17 mouse cellular contexts compared by ENCODE assay signal in genomic region chr12:29868781-29869180, GRCm38 (mm10).
A peak's percentile ranks its signal among the peaks of the same experiment; 100 is the strongest.
DNase-seq lines count a peak whose midpoint lies in the region; ATAC-seq and TF ChIP-seq lines count a peak whose summit lies in the region.
"Had no signal": no experiment of that assay in that cellular context is flagged by ENCODE, and none has a peak within 500 bp of the region (broad histone marks: within the 10 kb centered on the region; RNA-seq: fewer than 3 reads in every experiment).

No protein-coding gene starts in this region.

- TF ChIP-seq CTCF in olfactory bulb, adult 2 months (IDR thresholded peaks at IDR 0.05; ENCODE audit: insufficient read depth, low read depth, low read length), result no peak
- TF ChIP-seq CTCF in stomach, postnatal 0 days (IDR thresholded peaks at IDR 0.05; ENCODE audit: low read depth), result no peak

- 86% methylated on average over 9 of the region's 9 CpGs for WGBS in neural tube, embryonic 15.5 days
- 74% methylated on average over 9 of the region's 9 CpGs for WGBS in olfactory bulb, adult 2 months
- 85% methylated on average over 9 of the region's 9 CpGs for WGBS in stomach, postnatal 0 days

- H3K27me3 ChIP-seq in neural tube, embryonic 15.5 days (replicated peaks), result no peaks in the 10 kb centered on the region
- no peaks in the 10 kb centered on the region for H3K27me3 ChIP-seq in stomach, postnatal 0 days (ENCODE audit: control insufficient read depth, insufficient read depth, low read length)
- H3K27me3 ChIP-seq: embryonic facial prominence, embryonic 13.5 days had no signal

- H3K36me3 ChIP-seq in neural tube, embryonic 15.5 days, result peaks cover 20% of the 10 kb centered on the region
- H3K36me3 ChIP-seq in stomach, postnatal 0 days (ENCODE audit: control insufficient read depth, insufficient read depth, low read length), result no peaks in the 10 kb centered on the region
- H3K36me3 ChIP-seq: embryonic facial prominence, embryonic 13.5 days; heart, embryonic 10.5 days had no signal

- H3K9me3 ChIP-seq in neural tube, embryonic 15.5 days (replicated peaks), result no peaks in the 10 kb centered on the region
- H3K9me3 ChIP-seq in stomach, postnatal 0 days (ENCODE audit: control insufficient read depth, low read length), result no peaks in the 10 kb centered on the region
- H3K9me3 ChIP-seq: embryonic facial prominence, embryonic 13.5 days; heart, embryonic 10.5 days had no signal

- peak overlapping the region; percentile 37; the same call in 1 of the 2 replicates for H3K27ac ChIP-seq in neural tube, embryonic 15.5 days (replicated peaks)
- H3K27ac ChIP-seq in olfactory bulb, adult 2 months (ENCODE audit: insufficient read depth, low read depth, low read length), result peak overlapping the region; percentile 35
- no peak overlapping the region for H3K27ac ChIP-seq in stomach, postnatal 0 days (replicated peaks)
- H3K27ac ChIP-seq: embryonic facial prominence, embryonic 13.5 days; heart, embryonic 10.5 days; kidney, postnatal 0 days had no signal

- ATAC-seq in neural tube, embryonic 15.5 days (ENCODE audit: low FRiP score), result no peak
- no peak for ATAC-seq in stomach, postnatal 0 days (ENCODE audit: low FRiP score, low TSS enrichment)
- ATAC-seq: CD4-positive, CD25-positive, alpha-beta regulatory T cell, adult 4 months; intestine, postnatal 0 days had no signal

- no peak overlapping the region for H3K4me2 ChIP-seq in neural tube, embryonic 15.5 days
- H3K4me2 ChIP-seq in stomach, postnatal 0 days (replicated peaks; ENCODE audit: low read depth), result no peak overlapping the region
- H3K4me2 ChIP-seq: embryonic facial prominence, embryonic 13.5 days had no signal

- H3K9ac ChIP-seq in neural tube, embryonic 15.5 days (replicated peaks), result no peak overlapping the region
- H3K9ac ChIP-seq in stomach, postnatal 0 days (ENCODE audit: low read length), result no peak overlapping the region
- H3K9ac ChIP-seq: embryonic facial prominence, embryonic 13.5 days had no signal

- H3K4me3 ChIP-seq in neural tube, embryonic 15.5 days (replicated peaks), result no peak overlapping the region
- H3K4me3 ChIP-seq in olfactory bulb, adult 2 months (ENCODE audit: insufficient read depth, low read depth, low read length), result no peak overlapping the region
- H3K4me3 ChIP-seq in stomach, postnatal 0 days (ENCODE audit: low read depth, low read length), result no peak overlapping the region
- H3K4me3 ChIP-seq: embryonic facial prominence, embryonic 13.5 days; heart, embryonic 10.5 days had no signal

- no peak for TF ChIP-seq EP300 in stomach, postnatal 0 days (optimal IDR thresholded peaks at IDR 0.05)

- no peak for TF ChIP-seq POLR2A in olfactory bulb, adult 2 months (IDR thresholded peaks at IDR 0.05; ENCODE audit: insufficient read depth, low read depth, low read length)

- peaks cover 41% of the 10 kb centered on the region for H3K4me1 ChIP-seq in neural tube, embryonic 15.5 days
- peaks cover 22% of the 10 kb centered on the region for H3K4me1 ChIP-seq in olfactory bulb, adult 2 months (ENCODE audit: control insufficient read depth, insufficient read depth, low read length)
- H3K4me1 ChIP-seq in stomach, postnatal 0 days (replicated peaks; ENCODE audit: control insufficient read depth, insufficient read depth), result no peaks in the 10 kb centered on the region

- peak; percentile 15 for DNase-seq in gastrocnemius, adult 8-10 months (ENCODE audit: low spot score in 2 of 2)
- DNase-seq in gastrocnemius, postnatal 4 days (ENCODE audit: low spot score in 2 of 2), result no peak
- DNase-seq in neural tube, embryonic 10.5 days (ENCODE audit: extremely low spot score, low spot score), result no peak
- peak; percentile 55 for DNase-seq in cerebellum, adult 9-10 months
- no peak for DNase-seq in stomach, postnatal 0 days (ENCODE audit: low spot score)
- DNase-seq in urinary bladder, postnatal 4 days (ENCODE audit: low spot score in 2 of 2), result no peak
- DNase-seq: liver; lung, adult 18-20 months; lung, postnatal 4 days; thymus, postnatal 36 days had no signal

Comparison
In these comparisons a context has a peak if more than half of its experiments do, and no peak if none do; other contexts are left out.
1. DNase-seq: peak in gastrocnemius, adult 8-10 months (2 of 2) and cerebellum, adult 9-10 months (single experiment); none in gastrocnemius, postnatal 4 days (0 of 2), neural tube, embryonic 10.5 days (single experiment), stomach, postnatal 0 days (single experiment) and urinary bladder, postnatal 4 days (0 of 2).